Mouse (Mus musculus): Measurements from ENCODE around the gene Psmd1.

Psmd1 gene

DNA sequence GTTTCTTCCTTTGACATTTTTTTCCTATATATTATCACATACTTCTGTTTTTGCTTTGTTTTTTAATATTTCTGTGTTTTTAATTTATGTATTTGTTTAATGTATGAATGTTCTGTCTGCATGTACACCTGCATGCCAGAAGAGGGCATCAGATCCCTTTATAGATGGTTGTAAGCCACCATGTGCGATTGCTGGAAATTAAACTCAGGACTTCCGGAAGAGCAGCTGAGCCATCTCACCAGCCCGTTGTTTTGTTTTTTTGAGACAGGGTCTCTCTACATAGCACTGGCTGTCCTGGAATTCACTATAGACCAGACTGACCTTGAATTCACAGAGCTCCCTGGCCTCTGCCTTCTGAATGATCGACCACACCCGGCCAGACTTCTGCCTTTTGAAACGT lies 1.7 kb upstream of the Psmd1 start:
- DNase-seq = no peak

DNA sequence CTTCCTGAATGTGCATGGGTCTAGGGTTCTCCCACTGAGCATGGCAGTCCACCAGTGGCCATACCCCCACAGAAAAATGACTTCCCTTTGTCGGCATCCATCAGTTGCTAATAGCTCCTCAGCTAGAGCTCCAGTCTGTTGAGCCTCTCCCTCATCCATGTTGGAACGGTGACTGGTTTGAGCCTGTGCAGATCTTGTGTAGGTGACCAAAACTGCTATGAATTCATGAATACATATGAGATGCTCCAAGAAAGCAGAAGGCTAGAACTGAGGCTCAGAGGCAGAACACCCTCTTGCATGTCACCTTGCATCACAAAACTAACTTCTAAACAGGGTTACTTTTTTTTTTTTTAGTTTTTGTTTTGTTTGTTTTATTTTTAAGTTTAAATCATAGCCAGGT lies 12.4 kb downstream of the Psmd1 start:
- no peak for DNase-seq

DNA sequence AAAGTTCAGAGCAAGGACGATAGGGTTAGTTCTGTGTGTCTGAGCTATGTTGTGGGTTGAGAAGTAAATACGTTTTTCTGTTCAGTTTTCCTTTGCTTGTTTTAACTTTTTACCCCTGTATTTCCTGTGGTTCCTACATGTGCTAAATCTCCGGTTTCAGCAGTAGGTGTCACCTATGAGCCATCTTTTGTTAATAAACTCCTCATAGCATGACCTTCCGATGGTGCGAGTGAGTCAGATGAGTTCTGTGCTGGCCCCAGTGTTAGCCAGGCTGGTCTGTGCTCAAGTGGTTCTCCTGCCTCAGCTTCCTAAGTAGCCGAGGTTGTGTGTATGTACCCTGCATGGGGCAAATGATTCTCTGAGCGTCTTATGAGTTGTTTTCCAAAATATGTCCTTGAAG lies 30.2 kb downstream of the Psmd1 start:
- DNase-seq = no peak

DNA sequence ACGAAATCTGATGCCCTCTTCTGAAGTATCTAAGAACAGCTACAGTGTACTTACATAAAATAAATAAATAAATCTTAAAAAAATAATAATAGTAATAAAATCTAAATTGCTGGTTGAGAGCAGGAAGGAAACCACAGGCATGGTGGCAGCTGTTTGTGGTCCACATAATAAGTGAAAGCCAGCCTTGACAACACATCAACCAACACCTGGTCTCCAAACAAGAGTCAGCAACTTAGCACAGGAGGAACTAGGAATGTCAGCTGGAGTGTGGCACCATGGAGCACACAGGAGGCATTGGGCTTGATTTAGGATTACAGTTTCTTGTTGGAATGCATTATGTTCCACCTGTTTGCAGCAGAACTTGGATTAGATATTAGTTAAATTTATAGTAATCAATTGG lies 40.9 kb downstream of the Psmd1 start:
- DNase-seq = no peak

DNA sequence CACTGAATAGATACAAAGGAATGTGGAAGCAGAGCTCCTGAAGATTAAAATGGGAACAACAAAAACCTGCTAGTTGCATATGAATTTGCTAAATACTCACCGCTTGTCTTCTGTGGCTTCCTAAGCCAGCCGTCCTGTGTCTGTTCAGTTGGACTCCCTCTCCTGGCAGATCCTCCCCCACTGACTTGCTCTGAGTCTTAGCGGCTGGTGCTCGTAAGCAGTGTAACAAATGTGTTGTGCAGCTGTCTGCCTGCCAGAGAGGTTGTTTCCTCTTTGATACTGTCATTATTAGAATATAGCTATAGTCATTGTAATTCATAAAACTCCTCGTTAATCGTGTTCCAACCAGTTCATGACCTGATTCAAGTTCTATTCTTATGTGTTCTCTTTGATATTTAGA lies 47.6 kb downstream of the Psmd1 start, which contains the start of gene Htr2b:
Htr2b (minus strand) TSS at position 192 of the 400 bp plus-strand sequence.
- DNase-seq = no peak

DNA sequence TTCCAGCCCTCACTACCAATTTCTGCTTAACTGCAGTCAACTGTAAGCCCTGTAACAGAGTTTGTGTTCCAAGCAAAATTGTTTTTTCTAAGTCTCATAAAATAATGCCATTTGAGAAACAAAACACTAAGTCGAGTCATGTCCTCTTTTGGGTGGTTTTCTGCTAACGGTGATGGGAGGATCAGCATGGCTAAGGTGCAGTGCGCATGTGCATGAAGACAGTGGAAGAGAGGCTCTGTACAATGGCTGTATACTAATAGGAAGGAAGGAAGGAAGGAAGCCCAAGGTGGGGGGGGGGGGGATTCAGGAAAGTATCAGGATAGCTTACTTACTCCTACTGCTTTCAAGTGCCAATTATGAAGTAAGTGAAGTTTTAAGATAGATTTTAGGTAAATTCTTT lies 50.0 kb downstream of the Psmd1 start:
- DNase-seq = no peak

DNA sequence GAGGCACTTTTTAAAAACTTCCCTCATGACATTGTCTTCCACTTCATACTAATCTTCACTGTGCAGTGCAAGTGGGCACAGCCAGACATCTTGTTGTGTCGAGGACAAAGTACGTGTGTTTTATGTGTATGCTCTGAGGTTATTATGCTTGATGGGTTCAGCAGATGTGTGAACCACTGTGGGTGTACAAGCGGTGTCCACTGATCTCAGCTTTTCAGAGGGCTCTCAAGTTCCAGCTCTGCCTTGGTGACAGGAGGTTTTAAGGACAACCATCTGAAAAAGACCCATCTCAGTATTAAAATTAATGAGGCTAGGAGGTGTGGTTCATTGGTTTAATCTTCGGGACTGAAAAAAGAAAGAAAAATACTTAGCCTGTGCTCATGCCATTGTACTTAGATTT lies 55.4 kb downstream of the Psmd1 start:
- DNase-seq = no peak

DNA sequence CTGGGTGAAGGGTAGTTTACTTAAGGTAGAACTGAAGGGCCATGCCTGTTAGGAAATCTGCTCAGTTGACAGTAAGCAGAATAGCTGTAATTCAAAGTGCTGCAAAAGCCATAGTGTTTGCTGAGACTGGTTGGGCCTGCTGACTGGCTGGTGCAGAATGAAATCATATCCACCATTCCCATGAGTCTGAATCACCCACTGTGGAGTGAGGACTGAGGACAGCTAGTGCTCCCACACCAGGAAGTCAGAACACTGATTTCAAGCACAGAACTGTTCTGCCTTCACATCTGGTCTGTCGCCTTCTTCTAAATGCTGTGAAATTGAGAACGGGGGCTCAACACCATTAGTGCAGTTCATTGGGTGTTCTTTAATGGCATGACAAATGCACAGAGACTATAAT lies 61.8 kb downstream of the Psmd1 start:
- DNase-seq = no peak

DNA sequence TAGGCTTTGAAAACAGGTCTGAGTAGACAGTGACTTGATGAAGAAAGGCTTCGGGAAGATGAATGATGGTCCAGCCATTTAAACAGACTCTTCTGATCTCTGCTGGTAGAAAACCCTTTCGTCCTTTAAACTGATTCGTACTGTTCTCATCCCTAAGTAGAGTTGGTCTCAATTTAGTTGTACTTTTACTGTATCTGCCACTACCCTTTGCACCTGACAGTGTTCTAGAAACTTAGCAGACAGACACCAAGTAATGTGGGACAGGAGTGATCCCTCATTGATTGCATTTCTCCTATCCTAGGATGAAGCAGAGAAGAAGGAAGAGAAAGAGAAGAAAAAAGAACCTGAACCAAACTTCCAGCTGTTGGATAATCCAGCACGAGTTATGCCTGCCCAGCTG lies 69.2 kb downstream of the Psmd1 start, which contains the start of gene Gm21972:
Gm21972 (plus strand) TSS at position 301 of the 400 bp plus-strand sequence.
- DNase-seq = no peak

DNA sequence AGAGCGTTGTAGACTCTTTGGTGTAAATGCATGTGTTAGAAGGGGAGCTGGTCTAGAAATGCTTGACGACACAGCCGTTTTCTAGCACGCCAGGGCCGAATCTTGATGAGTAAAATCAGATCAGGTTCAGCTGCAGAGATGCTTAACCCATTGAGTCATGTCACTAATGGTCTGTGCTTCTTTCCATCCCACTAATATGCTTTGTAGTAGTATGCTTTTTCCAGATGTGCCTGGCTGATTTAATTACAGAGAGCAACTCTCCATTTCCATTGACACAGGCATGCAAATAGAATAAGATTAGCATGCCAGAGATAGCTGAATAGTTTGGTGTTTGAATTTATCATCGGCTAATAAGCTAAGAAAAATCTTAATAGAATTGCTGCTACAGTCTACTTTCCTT lies 71.1 kb downstream of the Psmd1 start:
- no peak for DNase-seq

DNA sequence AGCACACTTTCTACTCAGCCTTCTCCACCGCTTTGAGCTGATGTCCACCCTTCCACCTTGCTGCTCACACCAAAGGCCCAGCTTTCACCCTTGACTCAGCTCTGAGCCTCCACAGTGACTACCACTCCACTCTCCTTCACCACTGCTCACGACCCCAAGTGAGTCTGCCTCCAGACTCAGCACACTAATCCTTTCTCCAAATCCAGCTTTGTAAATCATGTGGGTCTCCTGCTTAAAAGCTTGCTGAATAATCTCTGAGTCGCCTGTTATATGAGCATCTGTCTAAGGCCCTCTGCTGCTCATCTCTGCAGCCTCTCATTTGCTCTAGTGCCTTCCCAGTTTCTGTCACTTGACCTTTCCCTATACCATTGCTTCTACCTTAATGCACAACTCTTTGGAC lies 76.9 kb downstream of the Psmd1 start:
- no peak for DNase-seq

DNA sequence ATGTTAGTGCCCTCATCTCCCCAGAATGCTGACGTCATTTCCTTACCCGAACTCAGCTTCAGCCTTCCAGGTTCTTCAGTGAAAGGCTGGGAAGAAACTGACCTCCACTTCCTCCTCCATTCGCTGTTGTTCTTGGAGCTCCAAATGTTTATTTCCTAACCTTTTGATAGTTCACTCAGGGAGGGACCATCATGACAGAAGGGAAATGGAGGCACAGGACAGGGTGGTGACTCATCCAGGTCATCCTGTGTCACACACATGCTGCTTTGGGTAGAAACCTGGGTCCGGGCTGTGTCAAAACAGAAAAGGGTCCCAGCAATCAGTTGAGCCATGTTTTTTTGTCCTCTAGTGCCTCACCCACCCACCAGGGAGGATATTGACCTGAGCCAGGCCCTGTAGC lies 79.0 kb downstream of the Psmd1 start:
- DNase-seq = no peak

DNA sequence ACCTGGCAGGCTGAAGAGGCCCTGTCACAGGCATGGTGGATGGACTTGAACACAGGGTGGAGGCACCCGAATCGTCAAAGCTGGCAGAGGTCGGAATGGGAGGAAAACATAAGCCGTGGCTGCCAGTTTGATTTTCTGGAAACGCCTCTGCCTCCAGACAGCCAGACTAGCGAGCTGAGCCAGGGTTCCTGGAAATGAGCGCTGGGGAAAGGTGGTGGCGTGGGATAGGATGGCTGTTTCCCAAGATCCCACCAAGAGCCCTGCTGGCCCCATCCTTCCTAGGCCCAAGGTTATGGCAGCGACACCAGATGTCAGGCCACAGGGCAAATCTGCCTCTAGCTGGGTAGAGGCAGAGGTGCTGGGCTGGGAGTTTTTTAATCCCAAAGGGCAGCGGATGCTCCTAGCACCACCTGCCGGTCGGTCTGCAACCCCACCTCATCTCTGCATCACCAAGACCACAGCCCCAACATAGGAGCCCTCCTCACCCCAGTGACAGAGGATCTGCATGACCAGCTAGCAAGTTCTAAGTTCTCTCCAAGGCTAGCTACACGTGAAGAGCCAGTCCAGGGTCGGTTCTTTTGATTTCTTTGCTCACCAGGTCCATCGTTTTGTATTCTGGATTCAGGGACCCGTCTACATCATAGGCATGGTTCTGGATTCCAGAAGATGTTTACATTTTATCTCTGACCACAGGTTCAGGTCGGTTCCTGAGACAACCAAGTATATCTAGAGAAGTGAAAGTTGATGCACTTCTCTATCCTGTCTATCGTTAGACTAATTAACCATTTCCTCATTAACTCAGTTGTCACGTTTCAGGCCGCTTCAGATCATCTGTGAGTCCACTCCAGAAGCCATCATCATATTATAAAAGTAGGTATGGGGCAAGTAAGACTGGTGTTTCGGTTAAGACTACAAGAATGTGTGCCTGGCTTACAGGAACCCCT lies 80.1 kb downstream of the Psmd1 start:
- no peak for DNase-seq

DNA sequence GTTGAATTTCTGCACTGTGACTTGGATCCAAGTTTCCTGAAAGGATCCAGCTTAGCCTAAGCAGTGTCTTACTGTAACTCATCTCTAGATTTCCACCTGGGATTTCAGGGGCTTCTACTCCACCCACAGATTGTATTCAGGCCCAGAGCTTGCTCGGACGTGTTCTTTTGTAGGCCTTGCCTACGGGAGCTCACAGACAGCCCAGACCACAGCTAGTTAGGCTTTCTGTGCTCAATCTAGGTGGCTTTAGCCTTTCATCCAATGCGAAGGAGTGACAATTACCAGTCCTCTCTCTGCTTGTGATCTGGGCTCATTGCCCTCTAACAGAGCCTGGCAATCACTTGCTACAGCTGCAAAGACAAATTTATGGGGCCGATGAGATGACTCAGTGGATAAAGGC lies 82.1 kb downstream of the Psmd1 start:
- no peak for DNase-seq

DNA sequence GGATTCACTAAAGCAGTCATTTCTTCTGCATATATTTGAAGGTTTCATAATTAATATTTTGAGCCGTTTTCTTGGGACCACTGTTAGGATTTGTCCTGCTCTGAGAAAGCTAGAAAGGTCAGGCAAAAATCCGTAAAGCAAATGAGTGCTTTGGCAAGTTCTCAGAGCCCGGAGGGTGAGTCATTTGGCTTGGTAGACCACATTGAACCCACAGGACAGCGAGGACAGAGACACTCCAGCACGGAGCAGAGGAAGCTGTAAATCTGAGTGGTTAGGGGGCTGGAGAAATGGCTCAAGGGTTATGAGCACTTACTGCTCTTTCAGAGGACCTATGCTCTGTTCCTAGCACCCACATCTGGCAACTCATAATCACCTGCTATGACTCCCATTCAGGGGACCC lies 83.4 kb downstream of the Psmd1 start:
- no peak for DNase-seq

DNA sequence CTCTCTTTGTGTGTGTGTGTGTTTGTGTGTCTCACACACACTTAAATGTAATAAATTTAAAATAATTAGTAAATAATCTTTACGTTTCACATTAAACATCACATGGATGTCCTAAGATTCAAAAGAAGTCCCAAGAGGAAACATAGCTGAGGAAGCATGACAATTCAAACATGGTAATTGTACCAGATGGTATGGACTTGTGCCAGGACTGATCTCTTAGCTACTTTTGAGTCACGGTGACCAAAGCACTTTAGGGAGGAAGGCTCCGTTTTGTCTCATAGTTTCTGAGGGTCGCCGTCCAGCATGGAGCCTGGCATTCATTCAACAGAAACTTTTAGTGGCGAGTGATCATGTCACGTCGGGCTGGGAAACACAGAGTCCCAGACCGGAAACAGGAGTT lies 84.0 kb downstream of the Psmd1 start:
- DNase-seq = no peak

DNA sequence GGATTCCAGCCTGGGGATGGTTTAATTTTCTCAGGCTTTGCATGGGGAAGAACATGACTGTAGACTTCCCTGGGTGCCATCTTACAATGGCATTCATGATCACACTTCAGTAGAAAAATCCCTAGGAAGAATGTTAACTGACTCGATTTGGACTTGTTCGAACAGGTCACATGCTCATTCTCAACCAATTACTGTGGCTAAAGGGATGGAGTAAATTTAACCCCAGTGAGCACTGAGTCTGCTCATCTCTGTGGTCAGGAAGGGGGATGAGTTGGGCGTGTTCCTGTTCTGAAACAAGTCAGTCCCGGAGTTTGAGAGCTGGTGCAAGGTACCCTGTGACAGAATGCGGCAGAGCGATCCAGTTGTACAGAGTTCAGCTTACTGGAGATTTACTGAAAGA lies 86.7 kb downstream of the Psmd1 start:
- DNase-seq = no peak

DNA sequence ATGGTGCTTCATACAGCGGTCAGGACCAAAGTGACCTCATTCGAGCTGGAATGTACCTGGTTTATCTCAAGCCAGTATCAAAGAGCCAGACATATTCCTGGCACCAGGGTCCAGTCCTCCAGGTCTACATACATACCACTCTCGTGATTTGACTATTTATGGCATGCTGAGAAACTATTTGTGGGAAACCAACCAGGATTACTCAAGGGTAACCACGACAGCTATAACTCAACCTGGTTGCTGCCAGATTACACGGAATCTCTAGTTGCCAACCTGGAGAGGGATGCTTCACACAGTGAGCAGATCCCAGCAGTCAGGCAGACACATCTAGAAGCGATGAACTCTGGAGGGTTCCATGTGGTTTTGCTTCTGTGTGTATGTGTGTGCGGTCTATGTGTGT lies 87.2 kb downstream of the Psmd1 start:
- DNase-seq = no peak

DNA sequence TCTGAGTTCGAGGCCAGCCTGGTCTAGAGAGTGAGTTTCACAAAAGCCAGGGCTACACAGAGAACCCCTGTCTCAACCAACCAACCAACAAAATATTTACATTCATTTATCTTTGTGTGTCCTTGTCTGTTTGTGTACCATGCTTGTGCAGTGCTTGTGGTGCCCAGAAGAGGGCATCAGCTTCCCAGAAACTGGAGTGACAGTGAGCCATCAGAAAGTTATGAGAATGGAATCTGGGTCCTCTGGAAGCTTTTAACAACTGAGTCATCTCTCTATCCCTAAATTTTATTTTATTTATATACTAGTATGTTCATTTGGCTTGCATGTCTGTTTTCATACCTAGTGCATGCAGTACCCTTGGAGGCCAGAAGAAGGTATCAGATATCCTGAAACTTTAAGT lies 88.4 kb downstream of the Psmd1 start:
- no peak for DNase-seq

DNA sequence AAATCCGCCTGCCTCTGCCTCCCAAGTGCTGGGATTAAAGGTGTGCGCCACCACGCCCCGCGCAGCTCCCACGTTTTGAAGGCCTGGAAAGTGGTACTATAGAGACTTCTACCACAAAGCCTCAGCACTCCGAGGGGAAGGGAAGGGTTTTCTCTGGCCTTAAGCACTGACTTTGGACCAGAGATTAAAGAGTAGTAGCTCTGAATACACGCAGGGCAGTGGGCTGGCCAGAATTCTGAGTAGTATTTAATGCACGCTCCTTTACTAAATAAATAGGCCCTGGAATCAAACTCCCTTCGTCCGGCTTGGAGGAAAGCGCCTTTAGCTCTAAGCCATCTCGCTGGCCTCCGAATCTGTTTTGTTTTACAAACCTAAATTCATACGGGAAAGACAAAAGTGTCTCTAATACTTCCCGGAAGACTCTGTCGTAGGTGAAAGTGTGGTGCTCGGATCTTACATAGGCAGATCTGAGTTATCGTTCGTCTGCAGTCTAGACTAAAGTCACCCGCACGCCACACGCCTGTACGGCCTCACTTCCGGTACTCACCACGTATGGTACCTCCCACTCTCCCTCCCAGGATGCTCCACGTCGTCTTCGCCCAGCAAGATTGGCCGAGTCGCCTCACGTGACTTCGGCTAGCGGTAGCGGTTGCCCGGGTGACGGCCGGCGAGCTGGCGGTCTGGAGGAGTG lies 90.1 kb downstream of the Psmd1 start, which contains the start of gene Armc9:
Armc9 (plus strand) TSS at position 648 of the 691 bp plus-strand sequence.
- peak; percentile 94 to 95 for DNase-seq

DNA sequence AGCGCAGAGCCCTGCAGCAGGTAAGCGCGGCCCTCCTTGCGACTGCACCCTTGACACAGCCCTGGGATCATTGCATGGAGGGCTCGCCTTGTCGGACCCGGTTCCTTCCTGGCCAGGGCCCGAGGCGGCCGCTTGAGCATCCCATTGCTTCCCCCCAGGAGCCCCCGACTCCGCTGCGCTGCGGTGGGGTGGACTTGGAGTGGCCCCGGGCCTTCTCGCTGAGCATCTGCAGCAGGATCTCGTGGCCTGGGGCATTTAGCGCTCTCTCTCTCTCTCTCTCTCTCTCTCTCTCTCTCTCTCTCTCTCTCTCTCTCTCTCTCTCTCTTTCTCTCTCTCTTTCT lies 90.6 kb downstream of the Psmd1 start:
- no peak for DNase-seq

DNA sequence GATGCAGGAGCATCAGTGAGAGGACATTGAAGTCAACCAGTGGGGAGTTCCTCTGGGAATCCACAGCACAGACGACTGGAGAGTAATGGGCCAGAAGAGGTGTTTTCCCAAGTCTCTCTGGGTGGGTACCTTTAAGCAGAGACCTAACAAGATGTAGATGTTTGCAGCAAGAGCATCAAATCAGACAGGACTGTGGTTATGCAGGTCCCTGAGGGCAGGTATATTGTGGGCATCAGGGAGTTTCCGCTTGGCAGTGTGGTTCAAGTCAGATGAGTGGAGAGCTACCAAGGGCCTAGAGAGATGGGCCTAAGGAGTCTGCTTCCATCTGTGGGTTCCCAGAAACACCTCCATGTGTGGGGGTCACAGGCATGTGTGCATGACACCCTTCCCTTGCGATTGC lies 91.9 kb downstream of the Psmd1 start:
- no peak for DNase-seq

DNA sequence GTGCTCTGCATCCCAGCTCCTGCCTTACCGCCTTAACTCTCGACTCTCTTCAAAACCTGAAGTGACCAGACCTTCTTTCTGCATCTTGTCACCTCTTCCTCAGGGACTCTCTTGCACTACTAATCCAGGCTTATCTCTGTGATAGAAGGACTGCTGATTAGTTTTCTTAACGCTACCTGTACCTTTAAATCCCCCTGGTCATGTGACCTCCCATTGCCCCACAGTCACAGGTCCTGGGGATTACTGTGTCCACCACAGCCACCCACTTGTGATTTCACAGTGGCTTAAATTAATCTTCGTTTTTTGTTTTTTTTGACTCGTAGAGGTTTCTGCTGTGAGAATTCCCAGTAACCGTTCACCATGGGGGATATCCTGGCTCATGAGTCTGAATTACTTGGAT lies 92.4 kb downstream of the Psmd1 start:
- DNase-seq = no peak

DNA sequence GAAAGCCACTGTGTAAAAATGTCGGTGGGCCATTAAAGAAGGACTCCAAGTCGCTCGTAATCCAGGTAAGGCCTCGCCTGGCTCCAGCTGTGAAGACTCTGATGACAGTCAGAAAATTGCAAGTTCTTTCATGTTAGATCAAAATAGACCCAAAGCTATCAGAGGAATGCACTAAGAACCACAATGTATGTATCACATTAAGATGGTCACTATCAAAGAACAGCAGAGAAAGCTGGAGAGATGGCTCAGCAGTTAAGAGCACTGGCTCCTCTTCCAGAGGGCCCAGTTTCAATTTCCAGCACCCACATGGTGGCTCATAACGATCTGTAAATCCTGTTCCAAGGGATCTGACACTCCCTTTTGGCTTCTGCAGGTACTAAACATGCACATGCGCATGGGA lies 95.9 kb downstream of the Psmd1 start:
- DNase-seq = no peak
